Mouse (Mus musculus) intestine, embryonic 14.5 days (tissue): ENCODE data around the gene Misp. TPM values are rescaled to one million over a fixed set of nuclear protein-coding genes. Genes with fewer than 3 reads are reported as not detected.

Source experiments
- ATAC-seq: fragments of 200-750 bp; cut with Nextera tagmentation; replicated peaks from 2 replicates; pipeline ENCODE4 v1.8.0; 2017; ENCODE audit warnings: low read depth, moderate number of reproducible peaks, moderate TSS enrichment, moderate library complexity; ENCODE audit not compliant: low FRiP score, low TSS enrichment
- DNase-seq: peaks from one replicate; pipeline ENCODE4 v3.0.0-alpha.2; 2018; ENCODE audit warnings: low spot score
- H3K27ac ChIP-seq: fragments of 300-500 bp; sonication (generic); 2 replicates; pipeline ENCODE4 v1.5.1; 2014; ENCODE audit warnings: low read depth, mild to moderate bottlenecking, control low read depth
- H3K27me3 ChIP-seq: fragments of 300-500 bp; sonication (generic); replicated peaks from 2 replicates; pipeline ENCODE4 v1.6.1; 2014; ENCODE audit warnings: low read length, control low read depth; ENCODE audit not compliant: control insufficient read depth, insufficient read depth
- H3K36me3 ChIP-seq: fragments of 300-500 bp; sonication (generic); 2 replicates; pipeline ENCODE4 v1.6.1; 2014; ENCODE audit warnings: low read length, control low read depth; ENCODE audit not compliant: control insufficient read depth, insufficient read depth
- H3K4me1 ChIP-seq: fragments of 300-500 bp; sonication (generic); replicated peaks from 2 replicates; pipeline ENCODE4 v1.6.1; 2014; ENCODE audit warnings: low read length, control low read depth, mixed read lengths; ENCODE audit not compliant: control insufficient read depth, insufficient read depth
- H3K4me2 ChIP-seq: fragments of 300-500 bp; sonication (generic); 2 replicates; pipeline ENCODE4 v1.6.1; 2014; ENCODE audit warnings: low read length
- H3K4me3 ChIP-seq: fragments of 300-500 bp; sonication (generic); 2 replicates; pipeline ENCODE4 v1.5.1; 2014; ENCODE audit warnings: low read depth, low read length, control low read depth, mixed read lengths
- H3K9ac ChIP-seq: fragments of 300-500 bp; sonication (generic); 2 replicates; pipeline ENCODE4 v1.6.1; 2014; ENCODE audit warnings: mild to moderate bottlenecking, low read length
- H3K9me3 ChIP-seq: fragments of 300-500 bp; sonication (generic); 2 replicates; pipeline ENCODE4 v1.6.1; 2016; ENCODE audit warnings: low read length, control low read depth; ENCODE audit not compliant: control insufficient read depth
- whole genome bisulfite sequencing: fragments of 180-500 bp; shearing (Covaris S2); extraction: QIAGEN DNeasy Blood & Tissue Kit; methylation state at CpG from one replicate; pipeline ENCODE4 v1.1.7; 2014; 5-methylcytosine and 5-hydroxymethylcytosine counted together
- polyA plus RNA-seq: library from polyadenylated mRNA; unstranded; fragments of >200 nt; fragmentation: Nextera tagmentation; extraction: Ambion mirVana; gene quantifications from 2 replicates; pipeline ENCODE4 v1.2.1, GENCODE M21; 2014

Gene Misp
- polyA plus RNA-seq, 1 experiment from 2014 or later, result 87.9 TPM

DNA sequence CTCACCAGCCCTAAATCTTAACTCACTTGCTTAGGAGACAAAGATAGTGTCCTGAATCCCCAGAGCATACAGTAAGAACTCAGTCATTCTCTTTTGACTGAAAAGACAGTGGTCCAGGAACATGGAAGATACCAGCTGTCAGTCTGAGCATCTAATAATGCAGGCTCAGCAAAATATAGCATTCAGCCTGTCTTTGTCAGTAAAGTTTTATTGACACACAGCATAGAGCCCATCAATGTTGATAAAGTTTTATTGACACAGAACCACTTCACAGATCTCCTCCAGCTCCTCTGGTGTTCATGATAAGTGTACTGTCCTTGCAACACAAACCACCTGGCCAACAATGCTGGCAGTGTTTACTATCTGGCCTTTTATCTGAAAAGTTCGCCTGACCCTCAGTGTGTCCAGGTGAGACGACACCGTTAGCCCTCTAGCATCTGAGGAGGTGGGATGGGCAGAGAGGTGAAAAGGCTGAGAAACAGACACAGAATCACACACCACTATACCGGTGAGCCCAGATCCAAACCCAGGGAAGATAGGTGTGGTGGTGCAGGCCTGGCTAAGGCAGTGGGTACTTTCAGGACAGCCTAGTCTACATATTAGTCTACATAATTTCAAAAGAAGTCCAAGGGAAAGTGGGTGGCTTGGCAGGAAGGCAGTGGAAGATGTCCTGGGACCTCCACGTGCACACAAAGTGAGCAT, 28.3 kb upstream of the Misp start:
- no peak for DNase-seq

GRCm38 (mm10) chr10:79793051-79793737, 27.6 kb upstream of the Misp start, which contains the start of gene Palm:
Gene Palm (plus strand): TSS chr10:79793572.
- Histone ChIP-seq H3K27ac (peak within 1 kb of the TSS; percentile 76), H3K4me2 (peak within 1 kb of the TSS; percentile 93), H3K36me3 (no peaks in the 10 kb centered on the region), H3K9ac (peak within 1 kb of the TSS; percentile 89), H3K4me3 (peak within 1 kb of the TSS; percentile 97), H3K4me1 (peaks cover 12% of the 10 kb centered on the region), H3K27me3 (no peaks in the 10 kb centered on the region), H3K9me3 (no peaks in the 10 kb centered on the region)
- 5% methylated on average over 49 of the region's 51 CpGs for WGBS
- DNase-seq (peak; percentile 91), ATAC-seq (peak; percentile 44)

More for the DNA sequence above, 28.3 kb upstream of the Misp start:
- no peak overlapping the region for H3K9ac ChIP-seq
- 71% methylated on average over 5 of the region's 5 CpGs for WGBS
- no peak overlapping the region for H3K4me3 ChIP-seq
- no peaks in the 10 kb centered on the region for H3K9me3 ChIP-seq
- ATAC-seq, result no peak
- peaks cover 12% of the 10 kb centered on the region for H3K4me1 ChIP-seq
- H3K4me2 ChIP-seq, result no peak overlapping the region
- H3K36me3 ChIP-seq, result no peaks in the 10 kb centered on the region
- H3K27me3 ChIP-seq, result no peaks in the 10 kb centered on the region
- H3K27ac ChIP-seq, result peak overlapping the region; percentile 1; the same call in 1 of the 2 replicates

DNA sequence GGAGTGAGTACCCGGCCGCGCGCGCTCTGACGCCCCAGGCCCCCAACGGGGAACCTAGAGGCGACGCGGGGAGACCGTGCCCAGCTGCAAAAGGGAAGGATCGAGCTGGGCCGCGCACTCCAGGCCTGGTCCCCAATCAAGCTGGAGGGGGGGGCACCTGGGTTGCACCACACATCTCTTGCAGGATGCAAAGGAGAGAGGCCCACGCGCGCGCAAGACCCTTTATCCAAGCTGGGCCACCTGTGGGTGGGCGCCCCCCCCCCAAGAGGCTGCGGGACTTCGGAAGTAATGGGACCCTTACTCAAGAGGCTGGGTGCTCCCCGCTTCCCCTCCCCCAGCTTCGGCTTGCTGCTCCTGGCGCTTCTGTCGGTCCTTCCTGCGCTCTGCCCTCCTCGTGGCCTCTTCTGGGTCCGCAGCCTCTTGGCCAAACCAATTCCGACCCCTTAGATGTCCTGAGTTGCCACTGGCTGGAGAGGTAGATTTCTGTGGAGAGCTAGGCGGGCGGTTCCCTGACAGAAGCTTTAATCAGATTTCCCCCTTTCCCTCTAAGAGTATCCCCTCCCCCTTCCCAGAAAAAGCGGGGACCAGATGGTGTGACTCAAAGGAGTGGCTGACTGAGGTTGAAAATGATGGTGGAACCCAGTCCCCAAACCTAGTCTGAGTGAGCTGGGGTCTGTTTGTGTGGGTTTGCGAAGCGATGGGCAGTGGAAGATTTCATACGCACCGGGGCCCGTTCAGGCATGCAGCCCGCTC, 26.9 kb upstream of the Misp start:
- H3K4me2 ChIP-seq, result peak overlapping the region; percentile 93
- whole genome bisulfite sequencing, result 3% methylated on average over 38 of the region's 38 CpGs
- H3K9me3 ChIP-seq, result no peaks in the 10 kb centered on the region
- peaks cover 12% of the 10 kb centered on the region for H3K4me1 ChIP-seq
- H3K4me3 ChIP-seq, result peak overlapping the region; percentile 97
- no peaks in the 10 kb centered on the region for H3K27me3 ChIP-seq
- ATAC-seq, result peak; percentile 17; the same call in 1 of the 2 replicates
- H3K27ac ChIP-seq, result peak overlapping the region; percentile 76
- H3K36me3 ChIP-seq, result no peaks in the 10 kb centered on the region
- H3K9ac ChIP-seq, result peak overlapping the region; percentile 89
- DNase-seq, result peak; percentile 80

- peak overlapping the region; percentile 76; the same call in 1 of the 2 replicates for H3K27ac ChIP-seq
- H3K4me2 ChIP-seq, result peak overlapping the region; percentile 93
- WGBS, result 10% methylated on average over 10 of the region's 10 CpGs
- DNase-seq (peak; percentile 70), ATAC-seq (no peak; the same call in 1 of the 2 replicates)
- H3K4me3 ChIP-seq, result peak overlapping the region; percentile 97
- H3K27me3 ChIP-seq, result no peaks in the 10 kb centered on the region
- peaks cover 12% of the 10 kb centered on the region for H3K4me1 ChIP-seq
- H3K9ac ChIP-seq, result peak overlapping the region; percentile 89
- no peaks in the 10 kb centered on the region for H3K36me3 ChIP-seq
- no peaks in the 10 kb centered on the region for H3K9me3 ChIP-seq
Observed at GRCm38 (mm10) chr10:79794491-79794931, 26.3 kb upstream of the Misp start.

- H3K4me3 ChIP-seq, result no peak overlapping the region
- peaks cover 12% of the 10 kb centered on the region for H3K4me1 ChIP-seq
- no peaks in the 10 kb centered on the region for H3K9me3 ChIP-seq
- no peak overlapping the region for H3K4me2 ChIP-seq
- 96% methylated on average over 3 of the region's 3 CpGs for WGBS
- no peak for DNase-seq
- no peak overlapping the region for H3K9ac ChIP-seq
- H3K36me3 ChIP-seq, result no peaks in the 10 kb centered on the region
- no peak overlapping the region for H3K27ac ChIP-seq
- no peak for ATAC-seq
- no peaks in the 10 kb centered on the region for H3K27me3 ChIP-seq
Observed at GRCm38 (mm10) chr10:79795905-79796304, 24.9 kb upstream of the Misp start.

DNA sequence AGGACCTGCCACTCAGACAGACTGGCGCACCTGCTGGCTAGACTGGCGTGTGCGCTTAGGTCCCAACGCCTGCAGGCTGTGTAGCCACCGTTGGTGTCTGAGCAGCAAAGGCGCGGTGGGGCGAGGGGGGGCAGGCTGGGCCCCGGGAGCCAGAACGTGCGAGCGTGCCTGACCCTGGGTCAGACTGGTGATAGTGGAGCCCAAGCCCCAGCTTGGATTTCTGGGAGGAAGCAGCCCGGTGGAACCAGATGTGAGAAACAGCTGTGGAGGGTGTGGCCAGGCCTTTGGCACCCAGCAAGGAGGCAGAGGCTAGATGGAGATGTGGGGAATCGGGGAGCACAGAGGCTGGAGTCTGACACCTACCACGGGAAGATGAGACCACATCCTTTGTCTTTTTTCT, 23.5 kb upstream of the Misp start:
- H3K36me3 ChIP-seq, result no peaks in the 10 kb centered on the region
- no peak for DNase-seq
- no peak overlapping the region for H3K27ac ChIP-seq
- ATAC-seq, result no peak
- H3K4me2 ChIP-seq, result no peak overlapping the region
- no peak overlapping the region for H3K4me3 ChIP-seq
- H3K4me1 ChIP-seq, result peaks cover 14% of the 10 kb centered on the region
- 47% methylated on average over 15 of the region's 15 CpGs for WGBS
- H3K9ac ChIP-seq, result no peak overlapping the region
- no peaks in the 10 kb centered on the region for H3K9me3 ChIP-seq
- no peaks in the 10 kb centered on the region for H3K27me3 ChIP-seq

DNA sequence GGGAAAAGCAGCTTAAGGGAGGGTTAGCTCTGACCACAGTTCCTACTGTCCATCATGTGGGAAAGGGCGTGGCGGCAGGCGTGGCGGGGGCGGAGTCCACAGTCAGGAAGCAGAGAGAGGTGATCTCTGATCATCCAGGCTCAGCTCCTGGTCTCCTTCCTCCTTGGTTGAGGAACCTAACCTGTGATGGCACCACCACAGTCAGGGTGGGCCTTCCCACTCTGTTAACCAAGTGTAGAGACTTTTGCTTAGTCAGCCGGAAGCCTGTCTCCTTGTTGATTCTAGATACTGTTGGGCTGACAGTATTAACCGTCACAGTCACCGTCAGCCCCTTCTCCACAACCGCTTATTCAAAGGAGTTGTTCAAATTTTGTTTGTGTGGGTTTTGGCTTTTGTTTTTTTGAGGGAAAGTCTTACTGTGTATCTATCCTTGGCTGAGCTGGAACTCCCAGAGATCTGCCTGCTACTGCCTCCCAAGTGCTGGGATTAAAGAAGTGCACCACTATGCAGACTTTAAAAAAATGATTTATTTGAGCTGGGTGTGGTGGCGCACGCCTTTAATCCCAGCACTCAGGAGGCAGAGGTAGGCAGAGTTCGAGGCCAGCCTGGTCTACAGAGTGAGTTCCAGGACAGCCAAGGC, 22.4 kb upstream of the Misp start:
- Histone ChIP-seq H3K4me2 (no peak overlapping the region), H3K36me3 (no peaks in the 10 kb centered on the region), H3K9ac (no peak overlapping the region), H3K4me1 (peaks cover 25% of the 10 kb centered on the region), H3K27me3 (no peaks in the 10 kb centered on the region), H3K4me3 (no peak overlapping the region), H3K27ac (no peak overlapping the region), H3K9me3 (no peaks in the 10 kb centered on the region)
- no peak for ATAC-seq
- WGBS, result 88% methylated on average over 12 of the region's 12 CpGs
- DNase-seq, result no peak

- ATAC-seq (no peak), DNase-seq (no peak)
- H3K36me3 ChIP-seq, result no peaks in the 10 kb centered on the region
- H3K9ac ChIP-seq, result no peak overlapping the region
- H3K27ac ChIP-seq, result no peak overlapping the region
- no peaks in the 10 kb centered on the region for H3K9me3 ChIP-seq
- H3K4me3 ChIP-seq, result no peak overlapping the region
- WGBS, result 84% methylated on average over 11 of the region's 11 CpGs
- no peaks in the 10 kb centered on the region for H3K27me3 ChIP-seq
- peaks cover 20% of the 10 kb centered on the region for H3K4me1 ChIP-seq
- no peak overlapping the region for H3K4me2 ChIP-seq
Observed at GRCm38 (mm10) chr10:79800508-79800907, 20.3 kb upstream of the Misp start.
